Mouse (Mus musculus) limb, embryonic 13.5 days (tissue): ENCODE results near the gene Ccr10. TPM values are rescaled to one million over a fixed set of nuclear protein-coding genes. Genes with fewer than 3 reads are reported as not detected.
"Not testable (repeated sequence)": the region's sequence is repeated elsewhere in the genome, so short reads cannot be mapped to it uniquely, and the experiment has no call there.

Source experiments
- ATAC-seq: fragments of 200-750 bp; cut with Nextera tagmentation; 2 replicates; pipeline ENCODE4 v1.8.0; 2017; ENCODE audit warnings: low read depth, moderate number of reproducible peaks, moderate TSS enrichment; ENCODE audit not compliant: low FRiP score
- H3K27ac ChIP-seq: fragments of 300-500 bp; sonication (generic); 2 replicates; pipeline ENCODE4 v1.5.1; 2015; ENCODE audit warnings: inconsistent platforms, mild to moderate bottlenecking, moderate library complexity
- H3K27me3 ChIP-seq: fragments of 300-500 bp; sonication (generic); 2 replicates; pipeline ENCODE4 v1.6.1; 2015; ENCODE audit warnings: mild to moderate bottlenecking, inconsistent platforms
- H3K36me3 ChIP-seq: fragments of 300-500 bp; sonication (generic); 2 replicates; pipeline ENCODE4 v1.6.1; 2015; ENCODE audit warnings: inconsistent platforms, mild to moderate bottlenecking, moderate library complexity
- H3K4me1 ChIP-seq: fragments of 300-500 bp; sonication (generic); 2 replicates; pipeline ENCODE4 v1.6.1; 2015; ENCODE audit warnings: inconsistent platforms
- H3K4me2 ChIP-seq: fragments of 300-500 bp; sonication (generic); replicated peaks from 2 replicates; pipeline ENCODE4 v1.6.1; 2015; ENCODE audit warnings: inconsistent platforms, mild to moderate bottlenecking, moderate library complexity
- H3K4me3 ChIP-seq: fragments of 300-500 bp; sonication (generic); 2 replicates; pipeline ENCODE4 v1.5.1; 2015; ENCODE audit warnings: moderate library complexity, mild to moderate bottlenecking, inconsistent platforms
- H3K9ac ChIP-seq: fragments of 300-500 bp; sonication (generic); 2 replicates; pipeline ENCODE4 v1.6.1; 2015; ENCODE audit warnings: mild to moderate bottlenecking, inconsistent platforms
- H3K9me3 ChIP-seq: fragments of 300-500 bp; sonication (generic); 2 replicates; pipeline ENCODE4 v1.6.1; 2016; ENCODE audit warnings: inconsistent platforms
- WGBS: fragments of 180-500 bp; shearing (Covaris S2); methylation state at CpG from one replicate; pipeline ENCODE4 v1.1.7; 2015; 5-methylcytosine and 5-hydroxymethylcytosine counted together
- microRNA-seq: library from miRNA; unstranded; fragments of <30 nt; microRNA quantifications from one replicate; pipeline ENCODE4, GENCODE M21; 2016
- polyA plus RNA-seq: library from polyadenylated mRNA; unstranded; fragments of >200 nt; fragmentation: Nextera tagmentation; extraction: Ambion mirVana; gene quantifications from 2 replicates; pipeline ENCODE4 v1.2.1, GENCODE M21; 2015

Gene Ccr10
- polyA plus RNA-seq, 1 experiment from 2014 or later = 0.10 TPM

DNA sequence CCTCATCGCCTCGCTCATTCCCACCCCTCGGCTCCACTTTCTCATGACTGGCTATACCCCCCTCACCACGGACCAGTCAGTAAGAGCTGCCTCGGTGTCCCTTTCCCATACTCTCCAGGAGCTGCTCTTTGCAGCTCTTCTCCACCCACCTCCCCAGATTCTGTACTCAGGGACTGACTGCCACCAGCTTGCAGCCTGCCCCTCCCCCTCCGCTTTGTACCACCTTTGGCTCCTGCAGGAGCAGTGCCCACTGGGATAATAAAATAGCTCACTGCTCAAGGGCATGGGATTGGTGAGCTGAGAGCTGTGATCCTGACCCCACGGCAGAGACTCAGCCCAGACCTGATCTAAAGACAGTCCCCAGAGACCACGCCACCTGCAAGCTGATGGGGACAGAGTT lies 50.7 kb downstream of the Ccr10 start:
- Histone ChIP-seq H3K36me3 (peaks cover 50% of the 10 kb centered on the region), H3K4me1 (peaks cover 12% of the 10 kb centered on the region)
- not testable (repeated sequence) for H3K4me3 ChIP-seq, H3K27ac ChIP-seq, ATAC-seq, H3K9me3 ChIP-seq, H3K27me3 ChIP-seq, H3K9ac ChIP-seq, H3K4me2 ChIP-seq
- WGBS = 92% methylated on average over 8 of the region's 8 CpGs

Small RNA genes lying within 50 kb of the gene (microRNA-seq; reads per million reads assigned to microRNA genes)
- gene Gm27626 = not detected

Other genes starting within 250 kb of the Ccr10 start
- gene Stat3, start 235.9 kb downstream of the Ccr10 start, polyA plus RNA-seq = 42.4 and 50.3 TPM in 2 replicates
- 136 and 142 TPM in 2 replicates for gene Cavin1, start 204.6 kb downstream of the Ccr10 start, polyA plus RNA-seq
- gene Atp6v0a1, start 166.0 kb downstream of the Ccr10 start, polyA plus RNA-seq = 34.0 and 34.4 TPM in 2 replicates
- gene Naglu, start 105.4 kb downstream of the Ccr10 start, polyA plus RNA-seq = 9.4 and 9.8 TPM in 2 replicates
- gene Hsd17b1, start 97.0 kb downstream of the Ccr10 start, polyA plus RNA-seq = 0.28 TPM in 1 of 2 replicates, not detected in the other
- 38.1 and 41.6 TPM in 2 replicates for gene Coasy, start 92.9 kb downstream of the Ccr10 start, polyA plus RNA-seq
- 44.1 and 50.5 TPM in 2 replicates for gene Mlx, start 88.2 kb downstream of the Ccr10 start, polyA plus RNA-seq
- gene Psmc3ip, start 80.0 kb downstream of the Ccr10 start, polyA plus RNA-seq = 43.0 and 44.5 TPM in 2 replicates
- 18.7 and 20.3 TPM in 2 replicates for gene Retreg3, start 55.5 kb downstream of the Ccr10 start, polyA plus RNA-seq
- 70.5 and 71.1 TPM in 2 replicates for gene Tubg1, start 55.5 kb downstream of the Ccr10 start, polyA plus RNA-seq
- gene Tubg2, start 19.5 kb downstream of the Ccr10 start, polyA plus RNA-seq = 7.3 and 7.4 TPM in 2 replicates
- gene Cntnap1, start 4.9 kb downstream of the Ccr10 start, polyA plus RNA-seq = 0.27 and 0.46 TPM in 2 replicates
- gene Plekhh3, start 4.1 kb downstream of the Ccr10 start, polyA plus RNA-seq = 6.6 and 7.3 TPM in 2 replicates
- gene Ezh1, start 51.0 kb upstream of the Ccr10 start, polyA plus RNA-seq = 14.6 and 17.5 TPM in 2 replicates
- gene Ramp2, start 70.6 kb upstream of the Ccr10 start, polyA plus RNA-seq = 72.9 and 74.7 TPM in 2 replicates
- 104 and 109 TPM in 2 replicates for gene Vps25, start 78.3 kb upstream of the Ccr10 start, polyA plus RNA-seq
- 8.5 and 10.2 TPM in 2 replicates for gene Wnk4, start 85.1 kb upstream of the Ccr10 start, polyA plus RNA-seq
- gene Cntd1, start 103.6 kb upstream of the Ccr10 start, polyA plus RNA-seq = 1.7 and 1.9 TPM in 2 replicates
- 172 and 175 TPM in 2 replicates for gene Coa3, start 103.7 kb upstream of the Ccr10 start, polyA plus RNA-seq
- gene Becn1, start 126.8 kb upstream of the Ccr10 start, polyA plus RNA-seq = 124 and 127 TPM in 2 replicates
- gene Psme3, start 140.8 kb upstream of the Ccr10 start, polyA plus RNA-seq = 136 and 144 TPM in 2 replicates
- gene Aoc2, start 149.6 kb upstream of the Ccr10 start, polyA plus RNA-seq = 1.4 TPM in 2 replicates
- 0.20 and 0.31 TPM in 2 replicates for gene Aoc3, start 155.2 kb upstream of the Ccr10 start, polyA plus RNA-seq
- gene G6pc, start 192.1 kb upstream of the Ccr10 start, polyA plus RNA-seq = not detected in 2 replicates
- 79.5 and 84.5 TPM in 2 replicates for gene Aarsd1, start 242.2 kb upstream of the Ccr10 start, polyA plus RNA-seq
- 11.5 and 12.6 TPM in 2 replicates for gene Gm27029, start 249.4 kb upstream of the Ccr10 start, polyA plus RNA-seq
- 19.3 and 21.3 TPM in 2 replicates for gene Rundc1, start 249.6 kb upstream of the Ccr10 start, polyA plus RNA-seq
- 15.3 and 15.7 TPM in 2 replicates for gene Ptges3l, start 249.9 kb upstream of the Ccr10 start, polyA plus RNA-seq